Mouse (Mus musculus): ENCODE results near the gene Ccn2. TPM values are rescaled to one million over a fixed set of nuclear protein-coding genes. Genes with fewer than 3 reads are reported as not detected.
"Not testable (repeated sequence)": the region's sequence is repeated elsewhere in the genome, so short reads cannot be mapped to it uniquely, and the experiment has no call there.

The Ccn2 gene
- polyA plus RNA-seq, 3 experiments from 2014 or later = not detected

DNA sequence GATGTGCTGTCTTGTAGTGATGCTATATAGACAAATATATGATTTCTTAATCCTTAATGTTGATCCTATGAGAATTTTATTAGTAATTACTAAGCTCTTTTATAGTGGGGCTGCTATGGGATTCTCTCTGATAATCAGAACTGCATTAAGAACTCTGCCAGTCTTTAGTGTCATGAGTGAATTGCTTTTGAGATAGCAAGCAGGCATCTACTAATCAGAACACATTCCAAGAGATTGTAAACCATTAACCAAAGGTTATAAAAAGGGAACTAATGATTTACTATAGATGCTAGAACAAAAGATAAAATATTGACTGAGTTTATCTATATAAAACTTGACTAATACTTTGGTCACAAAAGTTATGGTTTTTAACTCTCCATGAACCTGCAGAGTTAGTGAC lies 8.5 kb downstream of the Ccn2 start:
- ATAC-seq = no peak

DNA sequence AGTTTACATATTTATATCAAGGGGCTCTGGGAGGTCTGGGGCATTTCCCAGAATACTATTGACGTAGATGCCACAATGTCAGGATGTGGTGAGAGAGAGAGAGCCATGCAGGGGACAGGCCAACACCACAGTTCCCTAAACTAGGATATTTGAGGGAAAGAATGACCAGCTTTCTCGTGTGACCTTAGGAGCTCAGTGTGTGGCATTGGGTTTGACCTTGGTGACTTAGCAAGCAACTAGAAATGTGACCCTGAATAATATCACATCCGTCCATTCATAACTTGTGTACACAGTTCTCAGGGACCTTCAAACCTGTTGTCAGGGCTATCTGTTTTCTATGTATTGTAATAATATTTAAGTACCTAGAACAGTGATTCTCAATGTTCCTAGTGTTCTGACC lies 13.9 kb downstream of the Ccn2 start:
- no peak for ATAC-seq

DNA sequence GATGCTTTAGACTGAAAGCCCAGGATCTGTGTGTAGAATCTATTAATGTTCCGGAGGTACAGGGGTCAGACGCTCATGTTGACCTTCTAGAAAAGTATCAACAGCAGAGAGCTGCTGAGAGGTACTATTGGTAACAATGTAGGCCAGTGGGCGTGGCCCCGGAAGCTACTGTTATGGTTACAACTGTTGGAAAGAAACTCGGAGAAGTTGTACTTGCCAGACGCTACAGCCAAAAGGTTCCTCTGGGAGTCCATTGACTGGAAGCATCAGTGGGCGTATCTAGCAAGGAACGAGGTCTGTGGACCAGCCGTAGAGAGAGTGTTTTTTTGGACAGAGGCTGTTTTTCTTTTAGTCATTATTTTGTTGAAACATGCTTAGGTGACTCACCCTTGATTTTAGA lies 14.5 kb downstream of the Ccn2 start:
- no peak for ATAC-seq

DNA sequence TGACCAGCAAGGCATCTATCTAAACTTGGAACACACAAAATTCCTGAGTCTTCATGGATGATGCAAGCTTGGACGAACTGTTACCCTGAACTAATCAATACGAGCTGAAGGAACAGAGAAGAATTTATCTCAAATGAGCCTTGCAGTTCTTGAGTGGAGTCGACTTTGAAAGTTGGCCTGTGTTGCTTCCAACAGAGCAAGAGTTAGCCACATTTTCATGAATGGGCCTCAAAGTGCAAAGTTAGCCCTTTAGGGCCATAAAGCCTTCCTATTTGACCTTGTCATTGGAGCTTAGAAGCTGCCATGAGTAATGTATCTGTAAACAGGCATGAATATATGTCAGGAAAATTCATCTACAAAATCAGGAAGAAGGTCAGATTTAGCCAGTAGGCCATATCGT lies 19.5 kb downstream of the Ccn2 start:
- no peak for ATAC-seq

DNA sequence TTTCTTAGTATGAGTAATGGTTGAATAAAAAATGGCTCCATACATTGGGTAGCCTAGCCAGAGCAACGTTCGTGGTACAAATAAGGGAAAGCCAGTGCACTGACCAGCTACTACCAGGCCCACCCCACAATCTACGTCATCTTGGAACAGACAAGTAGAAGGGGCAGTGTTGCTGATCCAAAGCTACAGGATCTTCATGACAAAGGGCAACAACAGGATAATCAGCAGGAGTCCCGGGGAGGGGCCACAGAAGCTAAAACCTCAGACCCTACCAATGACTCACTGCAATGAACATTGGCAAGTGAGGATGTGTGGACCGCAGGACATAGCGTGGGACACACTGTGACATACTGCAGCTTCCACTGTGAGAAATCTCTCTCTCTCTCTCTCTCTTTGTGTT lies 20.6 kb downstream of the Ccn2 start:
- ATAC-seq = no peak

DNA sequence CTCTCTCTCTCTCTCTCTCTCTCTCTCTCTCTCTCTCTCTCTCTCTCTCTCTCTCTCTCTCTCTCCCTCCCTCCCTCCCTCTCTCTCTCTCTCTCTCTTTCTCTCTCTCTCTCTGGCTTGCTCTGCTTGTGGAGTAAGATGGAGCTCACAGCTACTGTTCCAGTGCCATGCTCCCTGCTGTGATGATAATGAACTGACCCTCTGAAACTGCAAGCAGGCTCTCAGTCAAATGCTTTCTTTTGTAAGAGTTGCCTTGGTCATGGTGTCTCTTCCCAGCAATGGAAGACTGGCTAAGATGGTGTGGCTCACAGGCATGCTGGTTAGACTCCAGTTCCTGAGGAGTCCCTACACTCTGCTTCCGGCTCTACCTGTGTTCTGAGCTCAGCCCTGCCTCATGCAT lies 21.3 kb downstream of the Ccn2 start:
- not testable (repeated sequence) for ATAC-seq

DNA sequence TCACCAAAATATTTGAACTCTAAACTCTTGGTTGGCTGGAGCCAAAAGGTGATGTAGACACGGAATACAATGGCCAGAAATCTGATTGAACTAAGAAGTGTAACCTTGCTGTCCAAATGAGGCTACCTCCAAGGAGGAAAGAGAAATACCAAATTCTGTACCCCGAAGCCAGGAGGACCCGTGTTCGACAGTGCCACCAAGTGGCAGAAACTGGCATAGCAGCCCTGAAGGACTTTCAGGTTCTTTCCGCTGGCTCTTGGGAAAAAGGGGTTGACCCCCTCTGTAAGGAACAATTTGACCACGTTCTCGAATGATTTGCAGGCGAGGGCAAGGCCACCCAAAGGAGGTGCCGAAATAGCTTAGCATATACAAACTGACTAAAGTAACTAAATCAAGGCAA lies 26.3 kb downstream of the Ccn2 start:
- ATAC-seq = peak; percentile 46

DNA sequence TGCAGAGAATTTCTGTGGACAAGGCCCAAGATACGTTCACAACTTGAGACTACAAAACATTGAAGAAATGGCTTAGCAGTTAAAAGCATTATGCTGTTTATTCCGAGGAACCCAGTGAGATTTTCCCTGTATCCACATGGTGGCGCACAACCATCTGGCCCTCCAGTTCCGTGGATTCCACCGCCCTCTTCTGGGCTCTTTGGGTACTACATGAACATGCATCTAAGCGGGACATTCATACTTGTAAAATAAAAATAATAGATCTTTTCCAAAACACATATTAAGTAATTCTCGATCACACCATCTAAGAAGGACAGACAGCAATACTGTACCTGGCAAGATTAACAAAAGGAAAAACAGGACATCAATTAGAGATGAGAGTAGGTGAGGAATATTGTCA lies 27.3 kb downstream of the Ccn2 start:
- peak; percentile 85 for ATAC-seq

DNA sequence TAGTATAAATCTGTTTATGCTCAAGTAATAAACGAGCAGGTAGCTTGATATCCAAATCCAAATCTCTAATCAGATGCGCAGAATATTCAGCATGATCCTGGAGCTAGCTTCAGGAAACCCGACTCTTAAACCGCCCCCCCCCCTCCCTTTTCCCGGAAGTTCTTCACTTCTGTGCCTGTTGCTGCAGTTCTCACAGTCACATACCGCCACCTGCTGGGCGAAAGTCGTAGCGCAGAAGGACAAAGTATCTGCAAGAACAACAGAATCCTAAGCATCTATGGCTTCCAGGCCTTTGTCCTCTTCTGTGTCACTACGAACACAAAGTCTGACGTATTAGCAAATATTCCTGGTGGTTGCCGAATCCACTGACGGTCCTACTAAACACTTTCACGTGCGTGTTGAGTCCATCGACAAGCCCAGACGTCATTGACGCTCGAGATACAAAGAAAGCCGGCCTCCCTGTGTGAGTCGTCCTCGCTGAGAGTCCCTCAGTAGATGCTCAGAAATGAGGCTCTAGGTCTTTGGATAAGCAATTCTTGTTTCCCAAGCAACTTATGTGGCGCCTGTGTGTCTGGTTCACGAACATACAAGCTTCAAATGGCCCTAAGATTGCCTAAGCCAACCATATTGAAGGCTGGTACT lies 29.9 kb downstream of the Ccn2 start:
- ATAC-seq = peak; percentile 72

DNA sequence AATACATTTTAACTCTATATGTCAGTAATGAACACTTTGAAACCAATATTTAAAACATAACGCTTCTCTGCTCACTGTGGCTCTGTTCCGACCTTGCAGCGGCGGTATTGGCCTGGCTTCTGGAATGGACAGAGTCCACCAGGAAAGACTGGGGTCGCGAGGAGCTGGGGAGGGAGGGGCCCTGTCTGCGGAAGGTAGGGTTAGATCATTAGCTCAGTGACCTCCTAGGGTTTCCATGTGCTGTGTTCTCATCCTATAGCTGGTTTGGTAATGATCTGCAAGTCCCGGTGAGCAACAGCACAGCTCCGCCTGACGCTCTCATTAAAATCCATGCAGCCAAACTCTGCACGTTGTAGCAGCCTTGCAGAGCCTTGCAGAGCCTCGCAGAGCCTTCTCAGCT lies 32.0 kb downstream of the Ccn2 start:
- ATAC-seq = no peak

DNA sequence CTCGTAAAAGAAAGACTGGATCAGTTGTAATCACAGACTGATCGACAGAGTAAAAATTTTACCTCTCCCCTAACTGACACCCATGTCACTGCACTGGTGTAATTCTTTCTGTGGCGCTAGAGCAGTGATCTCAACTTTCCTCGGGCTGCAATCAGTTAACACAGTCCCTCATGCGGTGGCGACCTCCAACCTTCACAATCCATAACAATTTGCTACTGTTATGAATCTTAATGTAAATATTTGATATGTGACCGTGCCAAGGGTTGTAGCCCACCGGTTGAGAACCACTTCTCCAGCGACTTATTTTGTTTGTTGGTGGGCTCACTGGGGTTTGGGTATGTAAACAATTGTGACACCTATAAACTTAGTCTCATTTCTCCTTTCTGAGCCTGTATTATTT lies 33.2 kb downstream of the Ccn2 start:
- ATAC-seq = no peak

DNA sequence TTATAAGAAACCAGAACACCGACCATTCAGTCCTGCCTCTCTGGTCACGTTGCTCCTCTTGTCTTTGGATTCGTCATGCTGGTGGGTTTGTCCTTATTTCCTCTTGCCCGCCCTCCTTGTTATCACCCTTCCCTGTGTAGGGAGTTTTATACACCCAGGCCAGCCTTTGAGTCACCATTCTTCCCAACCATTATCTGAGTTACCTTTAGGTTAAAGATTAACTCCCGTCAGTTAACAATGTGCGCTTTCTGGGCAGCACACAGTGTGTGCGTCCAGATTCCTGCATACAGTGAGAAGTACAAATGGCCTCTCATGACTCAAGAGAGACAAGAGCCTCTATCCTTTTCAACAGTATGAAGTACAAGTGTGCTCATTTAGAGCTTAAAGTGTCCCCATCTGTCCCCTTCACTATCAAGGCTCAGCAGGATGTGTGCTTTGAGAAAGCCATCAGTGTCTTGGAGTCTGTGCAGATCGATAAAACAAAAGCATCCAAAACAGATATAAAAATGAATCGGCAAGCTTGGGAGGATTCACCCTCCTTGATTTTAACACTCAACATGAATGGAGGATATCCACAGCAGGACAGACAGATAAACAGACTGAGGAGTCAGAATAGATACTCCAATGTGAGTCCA lies 34.0 kb downstream of the Ccn2 start:
- ATAC-seq = no peak

DNA sequence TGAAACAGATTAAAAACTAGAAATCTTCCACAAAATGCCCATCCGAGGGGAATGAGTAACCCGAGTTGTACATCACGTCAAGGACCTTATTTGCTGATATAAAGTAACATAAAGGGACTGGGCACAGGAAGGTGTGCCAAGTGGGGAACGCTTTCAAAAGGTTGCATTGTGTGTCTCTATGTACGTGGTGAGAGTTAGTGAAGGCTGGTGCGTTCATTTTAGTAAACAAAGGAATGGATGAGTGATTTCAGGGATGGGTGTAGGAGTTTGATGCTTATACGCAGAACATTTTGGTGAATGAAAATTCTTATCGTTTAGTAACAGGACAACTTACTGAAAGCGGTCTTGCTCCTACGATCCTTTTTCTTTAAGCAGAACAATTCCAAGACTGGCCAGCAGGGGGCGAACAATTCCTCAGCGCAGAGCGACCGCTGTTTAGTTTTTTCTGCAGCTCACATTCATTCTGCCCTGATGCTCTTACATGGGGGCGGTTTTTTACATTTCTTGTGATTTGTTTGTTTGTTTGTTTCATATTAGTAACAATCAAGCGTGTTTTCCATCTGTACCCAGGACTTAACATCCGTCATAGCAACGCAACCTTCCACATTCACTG lies 35.3 kb downstream of the Ccn2 start:
- peak; percentile 74 for ATAC-seq

DNA sequence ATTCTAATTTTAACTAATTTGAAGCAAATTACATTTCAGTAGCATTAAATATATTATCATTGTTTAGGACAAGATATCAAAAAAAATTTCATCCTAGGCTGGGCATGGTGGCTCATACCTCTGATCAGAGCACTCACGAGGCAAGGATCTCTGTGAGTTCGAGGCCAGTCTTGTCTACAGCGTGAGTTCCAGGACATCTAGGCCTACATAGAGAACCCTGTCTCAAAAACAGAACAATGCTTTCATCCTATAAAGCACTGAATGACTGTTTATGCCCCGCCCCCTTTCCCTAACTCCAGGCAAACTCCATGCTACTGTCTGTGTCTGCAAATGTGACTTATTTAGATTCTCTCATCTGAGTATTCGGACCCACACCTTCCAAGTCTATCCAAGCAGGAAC lies 35.9 kb downstream of the Ccn2 start:
- no peak for ATAC-seq

DNA sequence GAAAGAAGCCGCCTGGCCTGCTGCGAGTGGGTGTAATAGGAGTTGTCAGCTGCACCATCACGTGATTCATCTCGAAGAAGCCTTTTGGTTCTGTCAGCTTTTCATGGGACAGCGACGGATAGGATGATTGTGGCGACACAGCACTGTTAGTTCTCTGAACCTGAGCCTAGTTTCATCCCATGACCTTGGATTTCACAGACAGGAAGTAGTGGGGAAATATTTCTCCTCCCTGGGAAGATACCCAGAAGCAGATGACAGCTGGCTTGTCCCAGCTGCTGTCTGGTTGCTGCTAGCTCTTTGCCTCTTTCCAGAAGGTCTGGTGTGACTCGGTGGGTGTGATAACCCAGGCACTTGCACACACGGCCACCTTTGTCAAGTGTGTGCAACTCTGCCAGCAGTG lies 39.0 kb downstream of the Ccn2 start:
- no peak for ATAC-seq

DNA sequence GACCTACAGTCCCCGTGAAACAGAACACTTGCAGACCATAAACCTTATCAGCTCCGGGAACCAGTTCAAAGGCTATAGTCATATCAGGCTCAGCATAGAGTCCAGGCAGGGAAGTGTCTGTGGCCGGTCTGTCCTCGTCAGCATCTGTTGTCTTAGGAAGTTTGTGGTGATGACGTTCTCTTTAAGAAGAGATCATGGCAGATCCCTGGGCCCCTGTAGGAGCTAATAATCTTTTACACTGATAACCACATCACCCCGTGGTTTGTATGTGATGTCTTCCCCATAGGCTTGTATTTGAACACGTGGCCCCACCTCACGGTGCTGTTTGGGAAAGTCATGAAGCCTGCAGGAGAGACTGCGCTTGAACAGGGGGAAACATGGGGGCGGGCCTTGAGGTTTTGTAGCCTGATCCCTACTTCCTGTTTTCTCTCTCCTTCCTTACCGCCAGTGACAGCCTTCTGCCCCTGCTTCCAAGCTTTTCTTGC lies 40.1 kb downstream of the Ccn2 start:
- peak; percentile 19 for ATAC-seq

DNA sequence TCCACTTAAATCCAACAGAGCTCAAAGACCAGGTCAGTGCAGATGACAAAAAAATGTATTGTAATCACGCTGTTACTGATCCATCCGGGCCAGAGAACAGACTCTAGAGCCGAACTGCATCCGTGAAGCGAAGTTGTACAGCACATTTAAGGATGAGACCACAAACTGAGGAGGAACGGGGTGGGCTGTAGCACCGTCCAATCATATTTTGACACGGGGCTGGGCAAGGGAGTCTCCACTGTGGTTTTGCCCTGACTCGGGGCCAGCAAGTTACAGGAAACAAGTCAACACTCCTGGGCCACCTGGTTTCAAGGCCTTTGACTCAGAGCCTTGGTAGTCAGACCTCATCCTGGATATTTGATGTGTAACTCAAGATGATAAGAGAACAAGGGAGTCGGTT lies 40.6 kb downstream of the Ccn2 start:
- ATAC-seq = peak; percentile 46

DNA sequence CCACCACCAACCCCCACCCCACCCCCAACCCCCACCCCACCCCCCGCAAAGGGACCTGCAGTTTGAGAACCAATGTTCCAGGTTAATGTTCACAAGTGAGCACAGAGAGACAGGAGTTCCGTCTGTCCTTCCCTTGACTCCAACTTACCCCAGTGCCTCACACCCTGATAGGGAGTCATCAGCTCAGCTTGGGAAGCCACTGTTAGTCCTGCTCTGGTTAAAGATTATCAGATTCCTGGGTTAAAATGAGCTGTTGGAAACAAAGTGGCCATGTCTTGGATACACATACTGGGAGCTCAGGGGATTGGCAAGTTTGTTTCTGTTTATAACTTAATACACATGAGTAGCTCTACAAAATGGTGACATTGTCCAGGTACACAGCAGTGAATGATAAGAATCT lies 41.7 kb downstream of the Ccn2 start:
- ATAC-seq = no peak

DNA sequence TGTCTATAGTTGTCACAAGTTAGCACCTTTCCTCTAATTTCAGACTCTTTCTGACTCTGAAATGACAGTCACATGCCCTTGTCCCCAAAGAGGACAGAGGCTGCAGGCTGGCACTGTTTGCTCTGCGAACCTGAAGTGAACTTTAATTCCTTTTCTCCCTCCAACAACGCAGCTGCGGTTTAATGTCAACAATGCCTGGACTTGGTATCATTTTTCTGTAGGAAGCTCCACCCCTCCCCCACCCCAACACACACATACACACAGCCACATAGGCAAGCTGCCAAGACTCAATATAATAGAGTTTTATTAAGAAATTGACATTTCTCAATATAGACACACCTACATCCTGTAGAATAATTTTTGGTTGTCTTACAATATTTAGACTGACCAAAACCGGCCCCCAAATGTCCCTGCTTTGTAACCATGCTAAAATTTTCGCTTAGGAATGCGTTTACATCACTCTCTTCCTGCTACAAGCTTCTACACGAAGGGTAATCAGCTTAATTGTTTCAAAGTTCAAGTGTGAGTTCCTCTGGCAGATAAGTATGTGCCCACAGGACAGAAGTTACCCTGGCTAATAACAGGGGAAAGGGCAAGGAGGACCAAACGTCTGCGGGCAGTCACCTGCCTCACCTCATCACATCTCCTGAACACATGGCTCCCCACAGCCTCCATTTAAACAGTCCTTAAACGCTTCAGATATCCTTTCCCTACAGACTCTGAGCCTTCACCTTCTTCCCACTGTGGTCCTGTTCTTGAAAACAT lies 43.2 kb downstream of the Ccn2 start:
- ATAC-seq = no peak

DNA sequence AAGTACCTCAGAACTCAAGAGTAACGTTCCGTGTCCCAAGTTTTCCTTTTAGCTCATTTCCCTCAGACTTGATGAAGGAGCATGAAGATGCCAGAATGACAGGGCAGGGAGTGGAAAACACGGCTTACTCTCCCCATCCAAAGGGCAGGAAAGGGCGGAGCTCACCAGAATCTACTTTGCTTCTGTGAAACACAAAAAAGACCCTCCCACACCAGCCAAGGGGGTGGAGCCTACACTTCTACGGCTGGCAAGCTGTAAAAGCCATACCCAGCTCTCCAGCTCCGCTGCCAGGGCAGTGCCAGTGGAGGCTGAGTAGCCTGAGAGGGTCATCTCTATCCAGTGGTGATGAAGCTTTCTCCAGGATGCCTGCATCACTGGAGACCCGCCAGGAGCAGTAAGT lies 44.4 kb downstream of the Ccn2 start:
- peak; percentile 39 for ATAC-seq

DNA sequence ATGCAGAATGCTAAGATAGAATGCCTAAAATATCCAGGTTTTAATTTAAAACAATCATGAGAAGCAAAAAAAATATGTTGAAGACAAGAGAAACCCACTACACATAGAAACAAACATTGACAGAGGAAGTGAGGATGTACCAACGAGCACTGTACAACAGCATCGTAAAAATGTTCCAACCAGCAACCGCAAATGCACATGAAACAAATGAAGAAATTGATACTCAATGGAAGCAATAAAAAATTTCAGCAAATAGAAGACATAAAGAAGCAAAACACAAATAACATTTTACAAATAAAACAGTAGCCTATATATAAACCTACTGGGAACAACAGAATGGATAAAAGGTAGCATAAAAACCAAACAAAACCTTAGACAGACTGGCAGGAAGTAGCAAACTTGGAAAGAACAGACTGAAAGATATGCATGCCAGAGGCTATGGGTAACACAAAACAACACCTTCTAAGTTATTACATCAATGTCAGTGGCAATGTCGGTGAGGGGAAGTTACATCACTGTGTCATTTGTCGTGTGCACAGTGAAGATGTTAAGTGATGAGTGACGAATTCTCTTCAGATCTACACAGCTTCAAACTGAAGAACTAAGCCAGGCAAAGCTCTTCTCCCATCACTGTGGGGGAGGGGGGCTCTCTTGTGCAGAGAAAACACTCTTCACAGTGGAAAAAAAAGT lies 45.1 kb downstream of the Ccn2 start:
- peak; percentile 58 for ATAC-seq

DNA sequence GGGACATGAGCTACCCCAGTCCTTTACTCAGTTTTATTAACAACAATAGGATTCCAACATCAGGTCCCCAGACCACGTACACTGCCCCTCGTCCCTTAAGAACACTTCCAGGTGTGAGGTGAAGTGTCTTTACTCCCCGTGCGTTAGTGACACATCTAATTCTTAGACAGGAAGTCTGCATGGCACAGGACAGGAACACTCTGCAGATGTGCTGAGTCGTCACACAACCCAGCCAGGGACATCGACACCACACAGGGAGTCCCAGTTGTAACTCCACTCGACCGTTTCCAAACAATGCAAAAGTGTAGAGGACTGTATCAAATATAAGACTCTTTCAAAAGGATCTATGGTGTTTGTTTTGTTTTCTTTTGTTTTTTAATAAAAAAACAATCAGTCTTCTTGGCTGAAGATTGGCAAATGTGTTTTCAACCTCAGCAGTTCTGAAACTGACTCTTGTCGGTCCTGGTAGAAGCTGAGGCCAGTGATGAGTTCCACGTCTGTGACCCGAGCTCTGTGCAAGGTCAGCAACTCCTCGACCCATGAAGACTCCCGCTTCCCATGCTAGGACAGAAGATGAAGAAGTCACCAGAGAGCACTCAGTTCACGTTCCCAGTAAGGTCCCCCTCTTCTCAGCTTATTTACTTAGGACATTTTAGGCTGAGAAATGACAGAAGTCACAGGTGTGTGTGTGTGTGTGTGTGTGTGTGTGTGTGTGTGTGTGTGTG lies 46.3 kb downstream of the Ccn2 start:
- peak; percentile 44 for ATAC-seq
